Mouse (Mus musculus) testis, postnatal 14 days (tissue): Measurements from ENCODE around the gene S1pr5.
"Not testable (repeated sequence)": the region's sequence is repeated elsewhere in the genome, so short reads cannot be mapped to it uniquely, and the experiment has no call there.

Experiments
- DNase-seq: peaks from one replicate; pipeline ENCODE4 v3.0.0; 2021; ENCODE audit warnings: low spot score

Gene S1pr5

GRCm38 (mm10) chr9:21266889-21267288 lies 18.6 kb upstream of the S1pr5 start:
- DNase-seq = no peak

GRCm38 (mm10) chr9:21265611-21266010 lies 17.4 kb upstream of the S1pr5 start:
- DNase-seq = no peak

- DNase-seq = peak; percentile 99
These were observed 16.8 kb upstream of the S1pr5 start, which contains the start of gene Atg4d for GRCm38 (mm10) chr9:21265000-21265561. TSS of gene Atg4d (plus strand) at chr9:21265293.

GRCm38 (mm10) chr9:21264272-21264999 lies 16.2 kb upstream of the S1pr5 start:
- no peak for DNase-seq

- DNase-seq = no peak
These were observed 13.6 kb upstream of the S1pr5 start for GRCm38 (mm10) chr9:21261831-21262230.

- DNase-seq = no peak
These were observed 12.3 kb upstream of the S1pr5 start for GRCm38 (mm10) chr9:21260491-21261040.

- not testable (repeated sequence) for DNase-seq
These were observed 8.1 kb upstream of the S1pr5 start for GRCm38 (mm10) chr9:21256349-21256748.

GRCm38 (mm10) chr9:21254690-21255089 lies 6.4 kb upstream of the S1pr5 start:
- DNase-seq = no peak

- DNase-seq = peak; percentile 3
These were observed 3.0 kb upstream of the S1pr5 start for GRCm38 (mm10) chr9:21251116-21251735.

GRCm38 (mm10) chr9:21250509-21250908 lies 2.3 kb upstream of the S1pr5 start:
- peak; percentile 3 for DNase-seq

GRCm38 (mm10) chr9:21249629-21250508 lies 1.6 kb upstream of the S1pr5 start:
- peak; percentile 3 for DNase-seq

- no peak for DNase-seq
These were observed 1.9 kb downstream of the S1pr5 start for GRCm38 (mm10) chr9:21246342-21246741.

GRCm38 (mm10) chr9:21245113-21245487 lies 3.1 kb downstream of the S1pr5 start:
- no peak for DNase-seq

- no peak for DNase-seq
These were observed 3.7 kb downstream of the S1pr5 start for GRCm38 (mm10) chr9:21244428-21245112.

GRCm38 (mm10) chr9:21243826-21244427 lies 4.3 kb downstream of the S1pr5 start:
- peak; percentile 7 for DNase-seq

- DNase-seq = peak; percentile 68
These were observed 6.9 kb downstream of the S1pr5 start for GRCm38 (mm10) chr9:21241343-21241742.

- DNase-seq = no peak
These were observed 8.8 kb downstream of the S1pr5 start for GRCm38 (mm10) chr9:21239465-21239848.

GRCm38 (mm10) chr9:21238733-21239464 lies 9.3 kb downstream of the S1pr5 start, which contains the start of gene Keap1:
TSS of gene Keap1 (minus strand) at chr9:21239361.
- peak; percentile 88 for DNase-seq

- DNase-seq = no peak
These were observed 10.1 kb downstream of the S1pr5 start for GRCm38 (mm10) chr9:21238004-21238732.
